Mouse (Mus musculus) liver, embryonic 13.5 days (tissue): ENCODE data around the gene Ebpl. TPM values are rescaled to one million over a fixed set of nuclear protein-coding genes. Genes with fewer than 3 reads are reported as not detected.
"Not testable (repeated sequence)": the region's sequence is repeated elsewhere in the genome, so short reads cannot be mapped to it uniquely, and the experiment has no call there.

Experiments
- ATAC-seq: fragments of 200-750 bp; cut with Nextera tagmentation; 2 replicates; pipeline ENCODE4 v1.8.0; 2017; ENCODE audit warnings: low read depth, mild to moderate bottlenecking, moderate number of reproducible peaks, moderate library complexity
- DNase-seq: peaks from one replicate; pipeline ENCODE4 v3.0.0; 2022
- H3K27ac ChIP-seq: fragments of 300-500 bp; sonication (generic); 2 replicates; pipeline ENCODE4 v1.5.1; 2015; ENCODE audit warnings: moderate library complexity, mild to moderate bottlenecking, inconsistent platforms
- H3K27me3 ChIP-seq: fragments of 300-500 bp; sonication (generic); 2 replicates; pipeline ENCODE4 v1.6.1; 2015; ENCODE audit warnings: mild to moderate bottlenecking, inconsistent platforms
- H3K36me3 ChIP-seq: fragments of 300-500 bp; sonication (generic); 2 replicates; pipeline ENCODE4 v1.6.1; 2015; ENCODE audit warnings: mild to moderate bottlenecking, inconsistent platforms
- H3K4me1 ChIP-seq: fragments of 300-500 bp; sonication (generic); replicated peaks from 2 replicates; pipeline ENCODE4 v1.6.1; 2015; ENCODE audit warnings: inconsistent platforms
- H3K4me2 ChIP-seq: fragments of 300-500 bp; sonication (generic); 2 replicates; pipeline ENCODE4 v1.6.1; 2015; ENCODE audit warnings: inconsistent platforms, mild to moderate bottlenecking, moderate library complexity
- H3K4me3 ChIP-seq: fragments of 300-500 bp; sonication (generic); replicated peaks from 2 replicates; pipeline ENCODE4 v1.5.1; 2015; ENCODE audit warnings: mild to moderate bottlenecking, inconsistent platforms
- H3K9ac ChIP-seq: fragments of 300-500 bp; sonication (generic); 2 replicates; pipeline ENCODE4 v1.6.1; 2015; ENCODE audit warnings: mild to moderate bottlenecking, inconsistent platforms
- H3K9me3 ChIP-seq: fragments of 300-500 bp; sonication (generic); replicated peaks from 2 replicates; pipeline ENCODE4 v1.6.1; 2016; ENCODE audit warnings: inconsistent platforms
- whole genome bisulfite sequencing: fragments of 180-500 bp; shearing (Covaris S2); methylation state at CpG from one replicate; pipeline ENCODE4 v1.1.7; 2015; ENCODE audit not compliant: insufficient replicate concordance; 5-methylcytosine and 5-hydroxymethylcytosine counted together
- polyA plus RNA-seq: library from polyadenylated mRNA; unstranded; fragments of >200 nt; fragmentation: Nextera tagmentation; extraction: Ambion mirVana; gene quantifications from 2 replicates; pipeline ENCODE4 v1.2.1, GENCODE M21; 2015

Gene Ebpl
- polyA plus RNA-seq, 1 experiment from 2014 or later: 4.5 TPM

DNA sequence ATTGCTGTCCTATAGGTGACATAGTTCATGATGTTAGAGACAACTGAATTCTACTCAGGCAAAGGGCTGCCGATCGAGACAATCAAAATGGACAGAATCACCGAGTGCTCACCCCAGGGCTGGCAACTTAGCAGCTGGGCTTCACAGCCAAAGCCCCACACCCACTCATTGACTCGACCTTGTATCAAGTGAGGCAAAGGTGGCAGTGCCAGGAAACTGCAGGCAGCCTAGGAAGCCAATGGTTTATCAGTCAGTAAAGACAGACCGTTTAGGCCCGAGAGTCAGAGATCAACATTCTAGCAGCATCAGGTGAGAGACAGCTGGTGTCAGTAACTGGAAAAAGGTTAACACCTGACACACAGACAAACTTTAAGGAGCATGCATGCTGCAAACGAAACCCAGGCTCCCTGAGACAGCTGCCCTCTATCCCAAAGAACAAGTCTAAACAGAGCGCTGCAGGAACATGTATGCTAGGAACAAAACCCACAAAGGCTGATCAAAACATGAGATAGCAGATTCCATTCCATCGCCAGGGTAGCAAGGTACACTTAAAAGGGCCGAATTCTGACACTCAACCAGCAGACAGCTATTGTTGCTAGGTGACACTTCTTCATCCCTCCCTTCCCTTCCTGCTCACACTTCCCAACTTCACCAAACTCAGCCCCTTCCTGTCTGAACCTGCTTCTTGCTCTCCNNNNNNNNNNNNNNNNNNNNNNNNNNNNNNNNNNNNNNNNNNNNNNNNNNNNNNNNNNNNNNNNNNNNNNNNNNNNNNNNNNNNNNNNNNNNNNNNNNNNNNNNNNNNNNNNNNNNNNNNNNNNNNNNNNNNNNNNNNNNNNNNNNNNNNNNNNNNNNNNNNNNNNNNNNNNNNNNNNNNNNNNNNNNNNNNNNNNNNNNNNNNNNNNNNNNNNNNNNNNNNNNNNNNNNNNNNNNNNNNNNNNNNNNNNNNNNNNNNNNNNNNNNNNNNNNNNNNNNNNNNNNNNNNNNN, 5.7 kb downstream of the Ebpl start:
- 58% methylated on average over 10 of the region's 10 CpGs for WGBS
- Histone ChIP-seq H3K9ac (no peak overlapping the region), H3K9me3 (no peaks in the 10 kb centered on the region), H3K4me1 (peaks cover 4% of the 10 kb centered on the region; the same call in 1 of the 2 replicates), H3K27me3 (no peaks in the 10 kb centered on the region), H3K27ac (no peak overlapping the region), H3K4me3 (no peak overlapping the region), H3K4me2 (no peak overlapping the region), H3K36me3 (0 out of 2 replicates have a peak, but pooled peaks cover 7% of the 10 kb centered on the region)
- DNase-seq (no peak), ATAC-seq (no peak)

DNA sequence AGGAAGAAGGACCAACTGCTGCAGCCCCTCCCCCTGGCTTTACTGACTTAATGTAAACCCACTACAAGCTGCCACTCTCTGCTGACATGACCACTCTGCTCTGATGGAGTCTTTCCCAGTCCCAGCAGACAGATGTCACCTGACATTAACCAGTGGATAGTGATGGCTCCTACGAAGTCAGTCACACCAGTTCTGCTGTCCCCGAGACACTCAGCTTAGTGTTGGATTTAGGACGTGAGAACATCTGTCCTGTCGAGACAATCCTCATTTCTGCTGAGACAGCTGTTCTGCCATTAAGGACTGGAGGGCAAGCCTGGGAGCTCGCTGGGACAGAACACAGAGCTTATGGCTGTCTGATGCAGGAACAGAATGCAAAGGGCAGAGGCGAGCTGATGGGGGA, 9.4 kb downstream of the Ebpl start:
- H3K9me3 ChIP-seq: no peaks in the 10 kb centered on the region
- H3K4me2 ChIP-seq: no peak overlapping the region
- H3K36me3 ChIP-seq: 0 out of 2 replicates have a peak, but pooled peaks cover 7% of the 10 kb centered on the region
- H3K4me1 ChIP-seq: peaks cover 7% of the 10 kb centered on the region; the same call in 1 of the 2 replicates
- no peaks in the 10 kb centered on the region for H3K27me3 ChIP-seq
- no peak for DNase-seq
- no peak overlapping the region for H3K4me3 ChIP-seq
- no peak overlapping the region for H3K27ac ChIP-seq
- ATAC-seq: no peak
- WGBS: 76% methylated on average over 6 of the region's 6 CpGs
- H3K9ac ChIP-seq: no peak overlapping the region

DNA sequence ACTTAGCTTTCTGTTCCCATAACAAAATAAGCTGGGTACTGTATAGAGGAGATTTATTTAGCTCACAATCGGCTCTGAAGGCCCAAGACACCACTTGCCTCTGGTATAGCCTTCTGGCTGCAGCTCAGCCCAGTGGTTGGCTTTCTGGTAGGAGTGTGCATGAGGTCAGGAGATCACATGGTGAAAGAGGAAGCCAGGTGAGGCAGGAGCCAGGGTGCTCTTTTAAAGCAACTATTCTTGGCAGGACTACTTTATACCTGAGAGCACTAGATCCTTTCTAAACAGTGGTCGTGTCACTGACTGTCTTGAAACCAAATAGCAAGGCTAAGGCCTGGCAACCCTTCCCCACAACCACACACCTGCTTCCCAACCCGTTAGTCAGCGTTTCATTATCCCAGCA, 10.4 kb downstream of the Ebpl start:
- Histone ChIP-seq H3K27me3 (no peaks in the 10 kb centered on the region), H3K4me3 (no peak overlapping the region), H3K27ac (no peak overlapping the region), H3K4me2 (no peak overlapping the region), H3K36me3 (0 out of 2 replicates have a peak, but pooled peaks cover 7% of the 10 kb centered on the region), H3K9ac (no peak overlapping the region), H3K9me3 (no peaks in the 10 kb centered on the region), H3K4me1 (peaks cover 6% of the 10 kb centered on the region; the same call in 1 of the 2 replicates)
- no peak for ATAC-seq
- 68% methylated on average over 4 of the region's 4 CpGs for WGBS
- no peak for DNase-seq

DNA sequence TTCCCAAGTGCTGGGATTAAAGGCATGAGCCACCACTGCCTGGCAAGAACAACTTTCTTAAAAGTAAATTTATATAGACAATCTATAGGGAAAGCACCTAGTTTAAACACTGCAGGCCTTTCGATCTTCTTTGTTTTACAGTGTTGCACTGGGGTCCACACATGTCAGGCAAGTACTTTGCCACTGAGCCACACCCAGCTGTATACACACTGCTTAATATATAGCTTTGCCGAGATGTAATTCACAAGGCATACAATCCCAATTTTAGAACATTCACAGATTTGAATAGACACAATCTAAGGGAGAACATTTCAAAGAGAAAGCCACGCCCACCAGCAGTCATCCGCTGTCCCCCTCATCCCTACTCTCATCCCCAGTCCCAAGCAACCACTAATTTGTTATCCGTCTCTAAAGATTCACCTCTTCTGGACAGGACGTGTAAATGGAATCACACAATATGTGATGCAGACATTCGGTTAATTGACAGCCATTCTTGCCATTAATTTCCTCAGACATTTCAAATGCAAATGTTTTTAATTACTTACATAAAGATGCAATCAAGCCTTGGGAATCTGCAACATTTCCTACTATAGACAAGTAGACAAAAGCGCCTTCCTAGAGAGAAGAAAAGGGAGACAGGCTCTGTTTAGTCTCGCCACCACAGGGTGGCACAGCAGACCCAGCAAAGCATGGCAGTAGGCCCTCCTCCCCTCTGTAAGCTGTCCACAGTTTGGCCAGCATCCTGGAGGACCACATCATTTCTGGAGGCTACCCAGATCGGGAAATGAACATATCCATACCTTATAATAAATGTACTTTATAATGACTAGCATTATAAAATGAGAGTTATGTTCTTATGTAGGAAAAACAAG, 13.2 kb downstream of the Ebpl start:
- no peak for DNase-seq
- no peak for ATAC-seq
- H3K27ac ChIP-seq: no peak overlapping the region
- no peaks in the 10 kb centered on the region for H3K9me3 ChIP-seq
- no peaks in the 10 kb centered on the region for H3K27me3 ChIP-seq
- H3K4me3 ChIP-seq: no peak overlapping the region
- H3K36me3 ChIP-seq: no peaks in the 10 kb centered on the region
- no peak overlapping the region for H3K9ac ChIP-seq
- H3K4me2 ChIP-seq: no peak overlapping the region
- WGBS: 68% methylated on average over 10 of the region's 10 CpGs
- H3K4me1 ChIP-seq: peaks cover 4% of the 10 kb centered on the region; the same call in 1 of the 2 replicates

DNA sequence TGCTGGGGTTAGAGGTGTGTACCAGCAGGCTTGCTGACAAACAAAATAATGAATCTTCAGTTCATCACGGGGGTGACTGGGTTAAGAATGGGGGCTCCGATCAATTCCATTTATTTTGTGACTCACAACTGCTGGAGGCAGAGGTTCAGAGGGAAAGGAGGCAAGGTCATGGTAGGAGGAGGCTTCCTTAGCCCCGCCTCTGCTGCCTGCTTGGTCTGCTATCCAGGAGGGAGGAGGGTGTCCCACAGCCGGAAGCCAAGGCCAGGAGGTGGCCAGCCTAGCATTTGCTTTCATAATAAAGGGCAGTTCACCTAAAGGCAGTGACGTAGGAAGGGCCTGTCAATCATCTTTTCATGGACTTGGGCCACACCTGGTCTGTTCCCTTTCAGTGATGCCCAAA, 15.6 kb downstream of the Ebpl start:
- no peaks in the 10 kb centered on the region for H3K27me3 ChIP-seq
- no peak for ATAC-seq
- H3K4me2 ChIP-seq: no peak overlapping the region
- H3K27ac ChIP-seq: no peak overlapping the region
- H3K9me3 ChIP-seq: no peaks in the 10 kb centered on the region
- no peak overlapping the region for H3K4me3 ChIP-seq
- DNase-seq: no peak
- WGBS: 60% methylated on average over 5 of the region's 5 CpGs
- no peaks in the 10 kb centered on the region for H3K36me3 ChIP-seq
- H3K4me1 ChIP-seq: peaks cover 4% of the 10 kb centered on the region; the same call in 1 of the 2 replicates
- H3K9ac ChIP-seq: no peak overlapping the region

DNA sequence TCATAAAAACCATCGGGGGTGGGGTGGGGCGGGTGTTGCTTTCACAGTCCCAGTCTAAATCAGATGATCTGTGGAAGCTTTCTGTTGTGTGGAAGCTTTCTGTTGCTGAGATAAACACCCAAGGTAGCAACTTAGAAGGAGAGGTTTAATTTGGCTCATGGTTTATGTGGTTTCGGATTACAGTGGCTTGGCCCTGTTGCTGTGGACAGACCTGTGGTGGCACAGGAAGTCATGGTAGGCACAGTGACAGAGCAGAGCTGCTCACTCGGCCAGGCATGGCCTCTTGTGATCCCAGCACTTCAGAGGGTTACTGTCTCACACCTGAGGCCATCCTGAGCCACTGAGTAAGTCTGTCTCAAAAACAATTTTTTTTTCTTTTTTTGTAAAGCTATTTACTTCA, 20.9 kb downstream of the Ebpl start:
- DNase-seq (no peak), ATAC-seq (no peak)
- H3K4me2 ChIP-seq: no peak overlapping the region
- H3K27ac ChIP-seq: no peak overlapping the region
- no peaks in the 10 kb centered on the region for H3K9me3 ChIP-seq
- H3K9ac ChIP-seq: no peak overlapping the region
- no peaks in the 10 kb centered on the region for H3K27me3 ChIP-seq
- H3K4me3 ChIP-seq: no peak overlapping the region
- 71% methylated on average over 4 of the region's 4 CpGs for WGBS
- no peaks in the 10 kb centered on the region for H3K4me1 ChIP-seq
- H3K36me3 ChIP-seq: no peaks in the 10 kb centered on the region

DNA sequence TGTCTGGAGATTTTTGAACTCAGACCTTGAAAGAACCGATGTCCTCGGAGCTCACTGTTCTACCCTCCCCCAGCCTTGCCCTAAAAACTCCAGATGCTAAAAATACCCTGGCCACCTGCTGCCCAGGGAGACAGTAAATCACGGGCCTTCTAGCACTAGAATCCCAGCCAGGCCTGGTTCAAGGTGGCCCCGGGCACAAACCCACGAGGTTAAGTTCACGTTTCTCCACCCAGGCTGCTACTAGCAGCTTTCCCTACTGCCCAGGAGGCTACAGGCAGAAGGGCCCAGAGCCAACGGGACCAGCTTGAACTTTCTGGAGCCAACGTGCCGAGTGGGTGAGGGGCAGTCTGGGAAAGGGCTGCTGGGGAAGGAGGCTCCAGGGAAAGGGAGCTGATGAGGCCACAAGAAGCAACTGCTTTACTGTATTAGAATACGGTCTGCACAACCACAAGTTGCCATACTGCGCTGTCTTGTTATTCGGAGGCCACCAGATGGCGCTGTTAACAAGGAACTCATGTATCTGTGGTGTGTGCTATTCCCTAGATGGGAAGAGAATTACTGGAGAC, 29.2 kb downstream of the Ebpl start:
- no peaks in the 10 kb centered on the region for H3K27me3 ChIP-seq
- H3K4me1 ChIP-seq: peaks cover 9% of the 10 kb centered on the region; the same call in 1 of the 2 replicates
- ATAC-seq (peak; percentile 73), DNase-seq (peak; percentile 56)
- no peak overlapping the region for H3K27ac ChIP-seq
- H3K4me2 ChIP-seq: no peak overlapping the region
- WGBS: 18% methylated on average over 13 of the region's 13 CpGs
- no peak overlapping the region for H3K4me3 ChIP-seq
- no peaks in the 10 kb centered on the region for H3K9me3 ChIP-seq
- H3K36me3 ChIP-seq: no peaks in the 10 kb centered on the region
- no peak overlapping the region for H3K9ac ChIP-seq

DNA sequence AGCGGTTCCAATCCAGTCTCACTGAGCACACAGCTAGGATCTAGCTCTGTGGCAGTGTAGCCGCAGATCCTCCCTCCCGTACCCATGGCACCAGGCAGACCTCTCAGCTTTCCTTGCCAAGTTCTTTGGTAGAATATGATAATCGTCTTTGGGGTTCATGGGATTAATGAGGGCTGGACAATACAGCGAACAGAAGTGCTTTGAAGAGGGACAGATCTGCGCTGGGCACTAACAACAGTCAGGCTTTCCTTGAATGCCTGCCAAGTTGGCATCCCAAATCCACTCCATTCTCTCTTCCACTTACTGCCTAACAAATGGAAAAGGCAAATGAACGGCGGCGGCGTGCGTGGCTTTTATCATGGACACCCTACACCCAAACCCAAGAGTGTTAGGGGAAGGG, 29.6 kb downstream of the Ebpl start:
- ATAC-seq: no peak
- H3K4me1 ChIP-seq: peaks cover 9% of the 10 kb centered on the region; the same call in 1 of the 2 replicates
- H3K36me3 ChIP-seq: no peaks in the 10 kb centered on the region
- H3K27ac ChIP-seq: no peak overlapping the region
- no peaks in the 10 kb centered on the region for H3K9me3 ChIP-seq
- H3K27me3 ChIP-seq: no peaks in the 10 kb centered on the region
- no peak overlapping the region for H3K9ac ChIP-seq
- no peak for DNase-seq
- no peak overlapping the region for H3K4me3 ChIP-seq
- WGBS: 74% methylated on average over 11 of the region's 11 CpGs
- H3K4me2 ChIP-seq: no peak overlapping the region

DNA sequence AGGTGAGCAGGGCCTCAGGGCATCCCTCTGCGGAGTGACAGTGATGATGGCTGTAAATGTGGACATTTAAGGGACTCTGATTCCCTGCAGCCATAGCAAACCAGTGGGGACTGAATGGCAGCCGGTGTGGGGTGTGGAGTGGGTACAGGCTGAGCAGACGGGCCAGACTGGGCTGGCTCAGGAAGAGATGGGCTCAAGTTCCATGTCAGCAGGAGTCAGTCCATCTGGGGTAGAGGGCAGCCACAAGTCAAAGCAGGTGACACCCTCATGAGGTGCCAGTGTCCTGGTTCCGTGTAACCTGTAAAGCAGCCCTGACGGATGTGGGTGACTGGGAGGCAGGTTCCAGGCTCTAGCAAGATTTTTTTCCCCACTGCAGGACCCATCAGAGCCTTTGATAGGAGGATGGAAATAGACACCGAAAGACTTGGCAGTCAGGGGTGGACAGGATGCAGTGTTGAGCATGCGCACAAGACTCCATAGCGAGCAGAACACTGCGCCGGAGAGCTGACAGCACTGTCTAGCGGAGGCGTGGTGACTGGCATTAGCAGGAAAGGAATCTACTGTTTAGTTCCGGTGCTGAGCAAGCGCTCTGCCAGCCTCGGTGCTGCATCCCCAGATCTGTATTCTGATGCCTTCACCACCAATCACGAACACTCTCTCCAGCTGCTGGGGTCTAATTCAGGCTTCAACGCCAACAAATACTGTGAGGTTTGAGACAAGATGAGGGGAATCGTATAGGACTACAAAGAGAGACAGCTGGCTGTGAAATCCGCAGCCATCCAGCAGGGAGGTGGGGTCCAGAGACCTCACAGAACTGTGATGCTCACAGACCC, 32.4 kb downstream of the Ebpl start:
- 33% methylated on average over 19 of the region's 19 CpGs for WGBS

DNA sequence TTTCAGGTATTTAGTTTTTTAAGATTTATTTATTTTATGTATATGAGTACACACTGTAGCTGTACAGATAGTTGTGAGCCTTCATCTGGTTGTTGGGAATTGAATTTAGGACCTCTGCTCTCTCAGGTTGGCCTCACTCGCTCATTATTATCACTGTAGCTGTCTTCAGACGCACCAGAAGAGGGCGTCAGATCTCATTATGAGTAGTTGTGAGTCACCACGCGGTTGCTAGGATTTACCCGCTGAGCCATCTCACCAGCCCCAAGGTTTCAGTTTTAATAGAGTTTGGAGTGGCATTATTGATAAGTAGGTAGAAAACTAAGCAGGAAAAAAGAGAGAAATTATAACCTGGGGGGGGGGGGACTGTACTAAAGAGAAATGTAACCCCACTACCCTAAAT, 33.2 kb downstream of the Ebpl start:
- 23% methylated on average over 6 of the region's 6 CpGs for WGBS
- not testable (repeated sequence) for ATAC-seq, DNase-seq, H3K36me3 ChIP-seq, H3K27ac ChIP-seq, H3K9me3 ChIP-seq, H3K4me1 ChIP-seq, H3K4me3 ChIP-seq, H3K27me3 ChIP-seq, H3K9ac ChIP-seq
- peak overlapping the region; percentile 51; the same call in 1 of the 2 replicates for H3K4me2 ChIP-seq

More for the DNA sequence above, 32.4 kb downstream of the Ebpl start:
- Histone ChIP-seq H3K4me3 (peak overlapping the region; percentile 23), H3K36me3 (no peaks in the 10 kb centered on the region), H3K27ac (no peak overlapping the region), H3K4me1 (peaks cover 9% of the 10 kb centered on the region; the same call in 1 of the 2 replicates), H3K9me3 (no peaks in the 10 kb centered on the region), H3K9ac (peak overlapping the region; percentile 44; the same call in 1 of the 2 replicates), H3K4me2 (peak overlapping the region; percentile 51), H3K27me3 (no peaks in the 10 kb centered on the region)
- DNase-seq: peak; percentile 16
- peak; percentile 65 for ATAC-seq
